Mouse (Mus musculus): ENCODE measurements at regions not wholly inside any gene's neighbourhood (a gene's known extent, or its start where the extent isn't known, plus 50 kb on each side); places are given as distances from the start of the nearest gene placed in this dataset.

GRCm38 (mm10) chr1:121029375-121029774, 303.0 kb downstream of the Insig2 start:
- H3K4me2 ChIP-seq (ENCODE audit: low read depth, low read length): no peak overlapping the region
- no peaks in the 10 kb centered on the region for H3K4me1 ChIP-seq (ENCODE audit: control insufficient read depth, insufficient read depth, low read length)
- H3K9me3 ChIP-seq (replicated peaks; ENCODE audit: control insufficient read depth, low read length): no peaks in the 10 kb centered on the region
- H3K4me3 ChIP-seq (replicated peaks; ENCODE audit: low read length): no peak overlapping the region
- no peaks in the 10 kb centered on the region for H3K27me3 ChIP-seq (ENCODE audit: control insufficient read depth, insufficient read depth, low read length)
- H3K36me3 ChIP-seq (ENCODE audit: control insufficient read depth, insufficient read depth, low read length): no peaks in the 10 kb centered on the region
- no peak overlapping the region for H3K9ac ChIP-seq (ENCODE audit: low read length)
- H3K27ac ChIP-seq (ENCODE audit: low read length): no peak overlapping the region
- WGBS: 91% methylated on average over 2 of the region's 2 CpGs
- no peak for ATAC-seq (ENCODE audit: insufficient read depth, low FRiP score)

- no peak for ATAC-seq (ENCODE audit: insufficient read depth, low FRiP score)
- Histone ChIP-seq H3K4me2 (ENCODE audit: low read depth, low read length) (no peak overlapping the region), H3K27me3 (ENCODE audit: control insufficient read depth, insufficient read depth, low read length) (no peaks in the 10 kb centered on the region), H3K9me3 (replicated peaks; ENCODE audit: control insufficient read depth, low read length) (no peaks in the 10 kb centered on the region), H3K4me3 (replicated peaks; ENCODE audit: low read length) (no peak overlapping the region), H3K27ac (ENCODE audit: low read length) (no peak overlapping the region), H3K9ac (ENCODE audit: low read length) (no peak overlapping the region), H3K4me1 (ENCODE audit: control insufficient read depth, insufficient read depth, low read length) (no peaks in the 10 kb centered on the region), H3K36me3 (ENCODE audit: control insufficient read depth, insufficient read depth, low read length) (no peaks in the 10 kb centered on the region)
- WGBS: 87% methylated on average over 10 of the region's 10 CpGs
These were observed 297.5 kb downstream of the Insig2 start for GRCm38 (mm10) chr1:121034761-121035393.

GRCm38 (mm10) chr1:121046581-121046980, 285.8 kb downstream of the Insig2 start:
- H3K36me3 ChIP-seq (ENCODE audit: control insufficient read depth, insufficient read depth, low read length): no peaks in the 10 kb centered on the region
- no peak for ATAC-seq (ENCODE audit: insufficient read depth, low FRiP score)

GRCm38 (mm10) chr1:121047406-121047805, 285.0 kb downstream of the Insig2 start:
- no peaks in the 10 kb centered on the region for H3K9me3 ChIP-seq (replicated peaks; ENCODE audit: control insufficient read depth, low read length)
- H3K9ac ChIP-seq (ENCODE audit: low read length): no peak overlapping the region
- no peaks in the 10 kb centered on the region for H3K27me3 ChIP-seq (ENCODE audit: control insufficient read depth, insufficient read depth, low read length)
- no peak overlapping the region for H3K4me3 ChIP-seq (replicated peaks; ENCODE audit: low read length)
- ATAC-seq (ENCODE audit: insufficient read depth, low FRiP score): no peak
- no peaks in the 10 kb centered on the region for H3K4me1 ChIP-seq (ENCODE audit: control insufficient read depth, insufficient read depth, low read length)
- no peak overlapping the region for H3K27ac ChIP-seq (ENCODE audit: low read length)
- 66% methylated on average over 2 of the region's 2 CpGs for WGBS
- H3K4me2 ChIP-seq (ENCODE audit: low read depth, low read length): no peak overlapping the region
- no peaks in the 10 kb centered on the region for H3K36me3 ChIP-seq (ENCODE audit: control insufficient read depth, insufficient read depth, low read length)

More at GRCm38 (mm10) chr1:121046581-121046980, 285.8 kb downstream of the Insig2 start:
- H3K27ac ChIP-seq (ENCODE audit: low read length): no peak overlapping the region
- no peaks in the 10 kb centered on the region for H3K27me3 ChIP-seq (ENCODE audit: control insufficient read depth, insufficient read depth, low read length)
- no peaks in the 10 kb centered on the region for H3K4me1 ChIP-seq (ENCODE audit: control insufficient read depth, insufficient read depth, low read length)
- no peak overlapping the region for H3K9ac ChIP-seq (ENCODE audit: low read length)
- no peak overlapping the region for H3K4me2 ChIP-seq (ENCODE audit: low read depth, low read length)
- H3K9me3 ChIP-seq (replicated peaks; ENCODE audit: control insufficient read depth, low read length): no peaks in the 10 kb centered on the region
- whole genome bisulfite sequencing: 61% methylated on average over 6 of the region's 6 CpGs
- H3K4me3 ChIP-seq (replicated peaks; ENCODE audit: low read length): no peak overlapping the region

- Histone ChIP-seq H3K9me3 (replicated peaks; ENCODE audit: control insufficient read depth, low read length) (no peaks in the 10 kb centered on the region), H3K4me3 (replicated peaks; ENCODE audit: low read length) (no peak overlapping the region), H3K4me1 (ENCODE audit: control insufficient read depth, insufficient read depth, low read length) (no peaks in the 10 kb centered on the region), H3K27ac (ENCODE audit: low read length) (no peak overlapping the region), H3K27me3 (ENCODE audit: control insufficient read depth, insufficient read depth, low read length) (no peaks in the 10 kb centered on the region), H3K4me2 (ENCODE audit: low read depth, low read length) (no peak overlapping the region), H3K9ac (ENCODE audit: low read length) (no peak overlapping the region), H3K36me3 (ENCODE audit: control insufficient read depth, insufficient read depth, low read length) (no peaks in the 10 kb centered on the region)
- ATAC-seq (ENCODE audit: insufficient read depth, low FRiP score): no peak
- WGBS: 79% methylated on average over 4 of the region's 4 CpGs
These were observed 282.7 kb downstream of the Insig2 start for GRCm38 (mm10) chr1:121049684-121050083.

GRCm38 (mm10) chr1:121050695-121051495, 281.5 kb downstream of the Insig2 start:
- Histone ChIP-seq H3K4me3 (replicated peaks; ENCODE audit: low read length) (no peak overlapping the region), H3K27ac (ENCODE audit: low read length) (no peak overlapping the region), H3K9ac (ENCODE audit: low read length) (no peak overlapping the region), H3K4me2 (ENCODE audit: low read depth, low read length) (no peak overlapping the region), H3K36me3 (ENCODE audit: control insufficient read depth, insufficient read depth, low read length) (no peaks in the 10 kb centered on the region), H3K9me3 (replicated peaks; ENCODE audit: control insufficient read depth, low read length) (no peaks in the 10 kb centered on the region), H3K27me3 (ENCODE audit: control insufficient read depth, insufficient read depth, low read length) (no peaks in the 10 kb centered on the region), H3K4me1 (ENCODE audit: control insufficient read depth, insufficient read depth, low read length) (no peaks in the 10 kb centered on the region)
- ATAC-seq (ENCODE audit: insufficient read depth, low FRiP score): no peak
- 21% methylated on average over 10 of the region's 12 CpGs for WGBS

- Histone ChIP-seq H3K4me1 (ENCODE audit: control insufficient read depth, insufficient read depth, low read length) (no peaks in the 10 kb centered on the region), H3K27me3 (ENCODE audit: control insufficient read depth, insufficient read depth, low read length) (no peaks in the 10 kb centered on the region), H3K4me3 (replicated peaks; ENCODE audit: low read length) (no peak overlapping the region), H3K27ac (ENCODE audit: low read length) (no peak overlapping the region), H3K36me3 (ENCODE audit: control insufficient read depth, insufficient read depth, low read length) (no peaks in the 10 kb centered on the region), H3K9me3 (replicated peaks; ENCODE audit: control insufficient read depth, low read length) (no peaks in the 10 kb centered on the region), H3K9ac (ENCODE audit: low read length) (no peak overlapping the region), H3K4me2 (ENCODE audit: low read depth, low read length) (no peak overlapping the region)
- ATAC-seq (ENCODE audit: insufficient read depth, low FRiP score): no peak
- 69% methylated on average over 6 of the region's 6 CpGs for WGBS
These were observed 280.8 kb downstream of the Insig2 start for GRCm38 (mm10) chr1:121051496-121052119.

- no peaks in the 10 kb centered on the region for H3K27me3 ChIP-seq (ENCODE audit: control insufficient read depth, insufficient read depth, low read length)
- H3K9ac ChIP-seq (ENCODE audit: low read length): no peak overlapping the region
- 84% methylated on average over 5 of the region's 5 CpGs for WGBS
- H3K9me3 ChIP-seq (replicated peaks; ENCODE audit: control insufficient read depth, low read length): no peaks in the 10 kb centered on the region
- H3K36me3 ChIP-seq (ENCODE audit: control insufficient read depth, insufficient read depth, low read length): no peaks in the 10 kb centered on the region
- H3K4me2 ChIP-seq (ENCODE audit: low read depth, low read length): no peak overlapping the region
- H3K4me1 ChIP-seq (ENCODE audit: control insufficient read depth, insufficient read depth, low read length): no peaks in the 10 kb centered on the region
- no peak overlapping the region for H3K4me3 ChIP-seq (replicated peaks; ENCODE audit: low read length)
- no peak for ATAC-seq (ENCODE audit: insufficient read depth, low FRiP score)
- H3K27ac ChIP-seq (ENCODE audit: low read length): no peak overlapping the region
These were observed 280.3 kb downstream of the Insig2 start for GRCm38 (mm10) chr1:121052120-121052501.

GRCm38 (mm10) chr1:121053692-121054091, 278.7 kb downstream of the Insig2 start:
- WGBS: 27% methylated on average over 11 of the region's 11 CpGs
- ATAC-seq (ENCODE audit: insufficient read depth, low FRiP score): no peak
- no peaks in the 10 kb centered on the region for H3K9me3 ChIP-seq (replicated peaks; ENCODE audit: control insufficient read depth, low read length)

More at GRCm38 (mm10) chr1:121053692-121054091, 278.7 kb downstream of the Insig2 start:
- H3K27me3 ChIP-seq (ENCODE audit: control insufficient read depth, insufficient read depth, low read length): no peaks in the 10 kb centered on the region
- no peak overlapping the region for H3K4me3 ChIP-seq (replicated peaks; ENCODE audit: low read length)
- no peak overlapping the region for H3K9ac ChIP-seq (ENCODE audit: low read length)
- no peak overlapping the region for H3K27ac ChIP-seq (ENCODE audit: low read length)
- no peaks in the 10 kb centered on the region for H3K4me1 ChIP-seq (ENCODE audit: control insufficient read depth, insufficient read depth, low read length)
- H3K36me3 ChIP-seq (ENCODE audit: control insufficient read depth, insufficient read depth, low read length): no peaks in the 10 kb centered on the region
- H3K4me2 ChIP-seq (ENCODE audit: low read depth, low read length): no peak overlapping the region
